Mouse (Mus musculus) liver, postnatal 0 days (tissue): ENCODE results near the gene Pias1. TPM values are rescaled to one million over a fixed set of nuclear protein-coding genes. Genes with fewer than 3 reads are reported as not detected.
A peak's percentile ranks its signal among the peaks of the same experiment; 100 is the strongest.

Experiments
- ATAC-seq: fragments of 200-750 bp; cut with Nextera tagmentation; 2 replicates; pipeline ENCODE4 v1.8.0; 2017; ENCODE audit warnings: mild to moderate bottlenecking, moderate library complexity
- DNase-seq: peaks from one replicate; pipeline ENCODE4 v3.0.0-alpha.2; 2016
- H3K27ac ChIP-seq: fragments of 300-500 bp; sonication (generic); 2 replicates; pipeline ENCODE4 v1.5.1; 2014; ENCODE audit warnings: antibody characterized with exemption, moderate library complexity, mild to moderate bottlenecking, low read depth
- H3K27me3 ChIP-seq: fragments of 300-500 bp; sonication (generic); 2 replicates; pipeline ENCODE4 v1.6.1; 2014; ENCODE audit warnings: low read length, control low read depth, mixed read lengths; ENCODE audit not compliant: insufficient read depth
- H3K36me3 ChIP-seq: fragments of 300-500 bp; sonication (generic); replicated peaks from 2 replicates; pipeline ENCODE4 v1.6.1; 2014; ENCODE audit warnings: mild to moderate bottlenecking, control low read depth, low read length, moderate library complexity, mixed read lengths; ENCODE audit not compliant: insufficient read depth
- H3K4me1 ChIP-seq: fragments of 300-500 bp; sonication (generic); 2 replicates; pipeline ENCODE4 v1.6.1; 2014; ENCODE audit warnings: antibody characterized with exemption, mild to moderate bottlenecking, control low read depth; ENCODE audit not compliant: insufficient read depth
- H3K4me2 ChIP-seq: fragments of 300-500 bp; sonication (generic); 2 replicates; pipeline ENCODE4 v1.6.1; 2014; ENCODE audit warnings: low read depth, mild to moderate bottlenecking, low read length, moderate library complexity, mixed read lengths
- H3K4me3 ChIP-seq: fragments of 300-500 bp; sonication (generic); 2 replicates; pipeline ENCODE4 v1.5.1; 2014; ENCODE audit warnings: low read depth, low read length
- H3K9ac ChIP-seq: fragments of 300-500 bp; sonication (generic); replicated peaks from 2 replicates; pipeline ENCODE4 v1.6.1; 2014; ENCODE audit warnings: mild to moderate bottlenecking, moderate library complexity
- H3K9me3 ChIP-seq: fragments of 300-500 bp; sonication (generic); 2 replicates; pipeline ENCODE4 v1.6.1; 2016; ENCODE audit warnings: mild to moderate bottlenecking, control low read depth, low read length, mixed read lengths
- CTCF ChIP-seq: sonication (generic); IDR thresholded peaks from 2 replicates; pipeline ENCODE4 v1.5.1; 2016; ENCODE audit warnings: antibody characterized with exemption, low read depth
- EP300 ChIP-seq: IDR thresholded peaks from 2 replicates; pipeline ENCODE4 v1.6.1; 2016; ENCODE audit warnings: antibody characterized with exemption, low read depth, mild to moderate bottlenecking
- WGBS: fragments of 180-500 bp; shearing (Covaris S2); extraction: QIAGEN DNeasy Blood & Tissue Kit; methylation state at CpG from one replicate; pipeline ENCODE4 v1.1.7; 2014; ENCODE audit not compliant: insufficient replicate concordance; 5-methylcytosine and 5-hydroxymethylcytosine counted together
- polyA plus RNA-seq: library from polyadenylated mRNA; unstranded; fragments of >200 nt; fragmentation: Nextera tagmentation; extraction: Ambion mirVana; gene quantifications from 2 replicates; pipeline ENCODE4 v1.2.1, GENCODE M21; 2015

The Pias1 gene
- polyA plus RNA-seq, 1 experiment from 2014 or later, result 20.9 TPM

DNA sequence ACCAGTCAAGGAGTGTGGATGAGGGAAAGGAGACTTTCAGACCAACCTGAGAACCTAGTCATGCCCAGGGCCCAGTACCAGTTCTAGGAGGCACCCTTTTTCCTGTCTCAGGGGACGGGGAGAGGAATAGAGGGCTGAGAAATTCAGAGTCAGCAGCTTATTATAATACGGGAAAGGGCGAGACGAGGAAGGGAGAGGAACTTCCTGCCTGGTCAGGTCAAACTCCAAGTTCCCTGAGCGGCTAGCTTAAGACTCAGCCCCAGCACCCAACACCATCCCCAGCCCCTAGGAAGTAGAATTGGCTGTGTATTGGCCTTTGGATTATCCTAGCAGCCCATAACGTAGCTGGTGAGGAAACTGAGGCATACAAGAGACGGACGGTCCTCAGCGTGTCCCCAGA lies 130.5 kb downstream of the Pias1 start:
- no peaks in the 10 kb centered on the region for H3K27me3 ChIP-seq
- no peak for DNase-seq
- no peak for ATAC-seq
- H3K9ac ChIP-seq, result no peak overlapping the region
- peak overlapping the region; percentile 57; the same call in 1 of the 2 replicates for H3K4me2 ChIP-seq
- WGBS, result 50% methylated on average over 9 of the region's 9 CpGs
- H3K36me3 ChIP-seq, result no peaks in the 10 kb centered on the region
- no peak for TF ChIP-seq CTCF
- no peak for TF ChIP-seq EP300
- H3K4me3 ChIP-seq, result no peak overlapping the region
- peak overlapping the region; percentile 60; the same call in 1 of the 2 replicates for H3K27ac ChIP-seq
- peaks cover 11% of the 10 kb centered on the region for H3K4me1 ChIP-seq
- no peaks in the 10 kb centered on the region for H3K9me3 ChIP-seq

DNA sequence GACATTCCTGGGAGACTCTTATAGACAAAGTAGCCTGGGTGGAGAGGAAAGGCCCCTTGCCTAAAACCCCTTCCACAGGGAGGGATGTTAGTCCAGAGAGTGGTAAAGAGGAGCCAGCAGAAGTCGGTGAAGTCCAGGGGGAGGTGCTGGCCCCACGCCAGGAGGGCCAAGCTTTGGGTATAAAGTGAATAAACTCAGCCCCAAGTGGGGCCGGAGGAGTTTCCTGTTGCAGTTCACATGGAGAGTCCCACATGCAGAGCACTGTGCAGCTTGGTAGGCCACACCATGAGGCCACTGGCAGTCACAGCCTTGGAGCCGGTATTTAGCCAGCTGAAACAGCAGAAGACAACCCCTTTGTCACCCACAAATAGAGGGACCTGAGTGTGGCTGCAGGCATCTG lies 133.2 kb downstream of the Pias1 start:
- peaks cover 11% of the 10 kb centered on the region for H3K4me1 ChIP-seq
- no peak for DNase-seq
- TF ChIP-seq EP300 (no peak), CTCF (no peak)
- H3K9me3 ChIP-seq, result no peaks in the 10 kb centered on the region
- no peaks in the 10 kb centered on the region for H3K27me3 ChIP-seq
- ATAC-seq, result no peak
- H3K36me3 ChIP-seq, result peaks cover 11% of the 10 kb centered on the region
- 50% methylated on average over 4 of the region's 4 CpGs for WGBS
- H3K4me3 ChIP-seq, result no peak overlapping the region
- H3K4me2 ChIP-seq, result no peak overlapping the region
- no peak overlapping the region for H3K27ac ChIP-seq
- no peak overlapping the region for H3K9ac ChIP-seq

DNA sequence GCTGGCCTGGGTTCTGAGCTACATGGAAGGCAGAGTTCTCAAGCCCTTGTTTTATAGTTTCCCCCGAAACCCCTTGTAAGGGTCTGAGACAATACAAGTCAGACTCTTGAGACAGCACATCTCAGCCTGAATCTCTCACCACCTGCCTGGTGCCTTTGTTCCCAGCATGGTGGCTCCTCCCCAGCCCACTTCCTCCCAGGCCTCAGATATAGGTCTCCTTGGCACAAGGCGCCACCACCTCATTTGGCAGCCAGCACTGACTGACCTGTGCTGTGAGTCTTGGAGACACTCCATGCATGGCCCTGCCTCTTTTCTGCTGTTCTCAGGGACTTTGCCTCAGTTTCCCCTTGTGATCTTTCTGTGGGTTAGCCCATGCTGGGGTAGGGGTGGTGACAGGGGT lies 136.2 kb downstream of the Pias1 start:
- TF ChIP-seq CTCF (no peak), EP300 (no peak)
- DNase-seq (no peak), ATAC-seq (no peak)
- Histone ChIP-seq H3K4me2 (no peak overlapping the region), H3K4me3 (no peak overlapping the region), H3K36me3 (peaks cover 25% of the 10 kb centered on the region), H3K9ac (no peak overlapping the region), H3K4me1 (peaks cover 4% of the 10 kb centered on the region; the same call in 1 of the 2 replicates), H3K27me3 (no peaks in the 10 kb centered on the region), H3K9me3 (no peaks in the 10 kb centered on the region), H3K27ac (no peak overlapping the region)
- 91% methylated on average over 2 of the region's 2 CpGs for WGBS

- 90% methylated on average over 3 of the region's 3 CpGs for whole genome bisulfite sequencing
- H3K36me3 ChIP-seq, result peaks cover 25% of the 10 kb centered on the region
- TF ChIP-seq CTCF, result no peak
- TF ChIP-seq EP300, result no peak
These were observed 139.1 kb downstream of the Pias1 start for GRCm38 (mm10) chr9:62848641-62849040.

GRCm38 (mm10) chr9:62847694-62848093 lies 140.0 kb downstream of the Pias1 start:
- no peak overlapping the region for H3K9ac ChIP-seq
- H3K9me3 ChIP-seq, result no peaks in the 10 kb centered on the region
- TF ChIP-seq EP300, result no peak
- peak; percentile 100 for TF ChIP-seq CTCF
- H3K27me3 ChIP-seq, result no peaks in the 10 kb centered on the region
- H3K27ac ChIP-seq, result no peak overlapping the region
- DNase-seq (peak; percentile 90), ATAC-seq (peak; percentile 82)
- no peak overlapping the region for H3K4me2 ChIP-seq
- H3K36me3 ChIP-seq, result peaks cover 25% of the 10 kb centered on the region
- WGBS, result 7% methylated on average over 3 of the region's 3 CpGs
- peaks cover 7% of the 10 kb centered on the region for H3K4me1 ChIP-seq
- no peak overlapping the region for H3K4me3 ChIP-seq

More at GRCm38 (mm10) chr9:62848641-62849040, 139.1 kb downstream of the Pias1 start:
- no peaks in the 10 kb centered on the region for H3K9me3 ChIP-seq
- peaks cover 7% of the 10 kb centered on the region for H3K4me1 ChIP-seq
- DNase-seq, result no peak
- H3K27me3 ChIP-seq, result no peaks in the 10 kb centered on the region
- H3K4me2 ChIP-seq, result no peak overlapping the region
- H3K9ac ChIP-seq, result no peak overlapping the region
- no peak overlapping the region for H3K27ac ChIP-seq
- no peak for ATAC-seq
- H3K4me3 ChIP-seq, result no peak overlapping the region

GRCm38 (mm10) chr9:62844461-62844860 lies 143.3 kb downstream of the Pias1 start:
- TF ChIP-seq EP300 (no peak), CTCF (no peak)
- Histone ChIP-seq H3K36me3 (peaks cover 14% of the 10 kb centered on the region), H3K4me1 (peaks cover 16% of the 10 kb centered on the region), H3K4me2 (no peak overlapping the region), H3K27me3 (no peaks in the 10 kb centered on the region), H3K9ac (no peak overlapping the region), H3K27ac (no peak overlapping the region), H3K9me3 (no peaks in the 10 kb centered on the region), H3K4me3 (no peak overlapping the region)
- DNase-seq (no peak), ATAC-seq (no peak)
- 80% methylated on average over 5 of the region's 5 CpGs for WGBS
